Mouse (Mus musculus) liver, embryonic 16.5 days (tissue): ENCODE measurements around the gene H1foo. TPM values are rescaled to one million over a fixed set of nuclear protein-coding genes. Genes with fewer than 3 reads are reported as not detected.

Experiments
- ATAC-seq: fragments of 200-750 bp; cut with Nextera tagmentation; 2 replicates; pipeline ENCODE4 v1.8.0; 2017; ENCODE audit warnings: low read depth, mild to moderate bottlenecking, moderate number of reproducible peaks, moderate library complexity
- H3K27ac ChIP-seq: fragments of 300-500 bp; sonication (generic); 2 replicates; pipeline ENCODE4 v1.5.1; 2014; ENCODE audit warnings: mild to moderate bottlenecking, low read length
- H3K27me3 ChIP-seq: fragments of 300-500 bp; sonication (generic); 2 replicates; pipeline ENCODE4 v1.6.1; 2014; ENCODE audit warnings: low read depth, low read length, mixed read lengths; ENCODE audit not compliant: control insufficient read depth, insufficient read depth
- H3K36me3 ChIP-seq: fragments of 300-500 bp; sonication (generic); 2 replicates; pipeline ENCODE4 v1.6.1; 2014; ENCODE audit warnings: mild to moderate bottlenecking; ENCODE audit not compliant: control insufficient read depth, insufficient read depth
- H3K4me1 ChIP-seq: fragments of 300-500 bp; sonication (generic); 2 replicates; pipeline ENCODE4 v1.6.1; 2014; ENCODE audit warnings: low read depth, low read length, mixed read lengths; ENCODE audit not compliant: control insufficient read depth
- H3K4me2 ChIP-seq: fragments of 300-500 bp; sonication (generic); 2 replicates; pipeline ENCODE4 v1.6.1; 2014; ENCODE audit warnings: low read depth, low read length, mixed read lengths
- H3K4me3 ChIP-seq: fragments of 300-500 bp; sonication (generic); 2 replicates; pipeline ENCODE4 v1.5.1; 2014; ENCODE audit warnings: low read depth, mild to moderate bottlenecking, low read length
- H3K9ac ChIP-seq: fragments of 300-500 bp; sonication (generic); 2 replicates; pipeline ENCODE4 v1.6.1; 2014; ENCODE audit warnings: low read depth, low read length
- H3K9me3 ChIP-seq: fragments of 300-500 bp; sonication (generic); replicated peaks from 2 replicates; pipeline ENCODE4 v1.6.1; 2016; ENCODE audit warnings: low read length; ENCODE audit not compliant: control insufficient read depth
- WGBS: fragments of 180-500 bp; shearing (Covaris S2); extraction: QIAGEN DNeasy Blood & Tissue Kit; methylation state at CpG from one replicate; pipeline ENCODE4 v1.1.7; 2014; ENCODE audit not compliant: insufficient replicate concordance; 5-methylcytosine and 5-hydroxymethylcytosine counted together
- polyA plus RNA-seq: library from polyadenylated mRNA; unstranded; fragments of >200 nt; fragmentation: Nextera tagmentation; extraction: Ambion mirVana; gene quantifications from 2 replicates; pipeline ENCODE4 v1.2.1, GENCODE M21; 2015

H1foo gene
- polyA plus RNA-seq, 1 experiment from 2014 or later = not detected

DNA sequence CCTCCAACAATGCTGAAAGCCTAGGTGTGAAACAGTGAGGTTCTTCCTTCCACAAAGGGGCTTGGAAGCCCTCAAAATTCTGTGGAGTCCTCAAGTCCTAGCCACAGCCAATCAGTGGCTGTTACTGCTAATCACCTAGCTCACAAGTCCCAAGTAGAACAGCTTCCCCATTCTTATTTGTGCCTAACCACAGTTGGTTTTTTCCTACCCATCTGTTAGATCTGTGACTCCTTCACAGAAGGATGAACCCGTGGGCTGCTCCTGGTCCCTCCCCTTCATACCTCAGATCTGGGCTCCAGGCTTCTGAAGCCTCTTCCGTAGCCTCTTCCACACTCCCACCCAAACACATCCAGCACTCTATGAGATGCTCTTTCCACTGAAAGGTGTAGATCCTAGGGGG lies 37.9 kb upstream of the H1foo start:
- Histone ChIP-seq H3K36me3 (no peaks in the 10 kb centered on the region), H3K9me3 (no peaks in the 10 kb centered on the region), H3K27me3 (no peaks in the 10 kb centered on the region), H3K4me2 (no peak overlapping the region), H3K27ac (no peak overlapping the region), H3K4me3 (no peak overlapping the region), H3K9ac (no peak overlapping the region), H3K4me1 (peaks cover 7% of the 10 kb centered on the region)
- WGBS = 24% methylated on average over 2 of the region's 2 CpGs
- ATAC-seq = no peak

DNA sequence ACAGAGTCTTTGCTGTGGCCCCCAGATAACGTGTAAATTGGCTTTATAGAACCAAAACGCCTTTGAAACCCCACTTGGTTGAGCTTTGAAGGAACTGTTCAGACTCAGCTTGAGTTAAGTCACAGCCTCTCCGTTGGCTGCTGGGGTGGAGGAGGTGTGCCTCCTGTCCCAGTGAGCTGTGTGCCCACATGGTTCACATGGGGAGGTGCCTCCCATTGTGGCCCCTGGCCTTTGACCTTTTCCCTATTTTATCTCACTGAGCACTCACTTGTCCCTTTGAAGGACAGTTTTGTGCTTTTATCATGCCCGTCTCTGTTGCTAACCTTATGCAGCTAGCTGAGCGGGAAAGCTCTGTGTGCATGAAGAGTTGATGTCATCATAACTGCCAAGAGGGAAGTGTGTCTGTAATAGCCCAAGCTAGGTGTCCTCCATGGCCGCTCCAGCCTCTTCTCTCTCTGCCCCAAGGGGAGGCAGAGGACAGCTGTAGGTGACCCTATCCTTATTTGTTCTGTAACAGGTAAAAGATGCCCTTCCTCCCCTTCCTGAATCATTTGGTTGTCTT lies 36.2 kb upstream of the H1foo start:
- 13% methylated on average over 6 of the region's 6 CpGs for WGBS
- Histone ChIP-seq H3K27ac (peak overlapping the region; percentile 49; the same call in 1 of the 2 replicates), H3K4me2 (no peak overlapping the region), H3K27me3 (no peaks in the 10 kb centered on the region), H3K36me3 (no peaks in the 10 kb centered on the region), H3K4me3 (no peak overlapping the region), H3K9ac (no peak overlapping the region), H3K4me1 (peaks cover 7% of the 10 kb centered on the region), H3K9me3 (no peaks in the 10 kb centered on the region)
- ATAC-seq = 0 out of 2 replicates have a peak, but pooled peaks have one; percentile 35

DNA sequence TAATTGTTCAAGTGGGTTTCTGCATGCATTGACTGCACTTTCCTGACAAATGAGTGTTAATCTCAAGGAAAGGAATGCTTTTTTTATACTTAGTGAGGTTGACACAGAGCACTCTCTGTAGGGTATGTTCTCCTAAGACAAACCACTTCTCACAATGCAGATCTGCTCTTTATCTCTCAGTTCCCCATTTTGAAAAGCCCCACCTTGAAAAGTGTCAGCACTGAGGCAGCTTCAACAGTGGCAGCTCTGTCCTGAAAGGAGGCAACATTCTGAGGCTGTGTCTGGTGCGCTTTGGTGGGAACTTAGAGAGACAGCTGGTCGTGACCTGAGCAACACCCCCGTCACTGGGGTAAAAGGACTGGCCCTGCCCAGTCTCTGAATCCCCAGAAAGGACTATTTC lies 35.7 kb upstream of the H1foo start:
- no peaks in the 10 kb centered on the region for H3K27me3 ChIP-seq
- H3K9me3 ChIP-seq = no peaks in the 10 kb centered on the region
- no peak overlapping the region for H3K9ac ChIP-seq
- H3K27ac ChIP-seq = peak overlapping the region; percentile 14; the same call in 1 of the 2 replicates
- no peaks in the 10 kb centered on the region for H3K36me3 ChIP-seq
- H3K4me1 ChIP-seq = peaks cover 7% of the 10 kb centered on the region
- H3K4me2 ChIP-seq = no peak overlapping the region
- H3K4me3 ChIP-seq = no peak overlapping the region
- ATAC-seq = no peak
- 15% methylated on average over 3 of the region's 3 CpGs for WGBS

DNA sequence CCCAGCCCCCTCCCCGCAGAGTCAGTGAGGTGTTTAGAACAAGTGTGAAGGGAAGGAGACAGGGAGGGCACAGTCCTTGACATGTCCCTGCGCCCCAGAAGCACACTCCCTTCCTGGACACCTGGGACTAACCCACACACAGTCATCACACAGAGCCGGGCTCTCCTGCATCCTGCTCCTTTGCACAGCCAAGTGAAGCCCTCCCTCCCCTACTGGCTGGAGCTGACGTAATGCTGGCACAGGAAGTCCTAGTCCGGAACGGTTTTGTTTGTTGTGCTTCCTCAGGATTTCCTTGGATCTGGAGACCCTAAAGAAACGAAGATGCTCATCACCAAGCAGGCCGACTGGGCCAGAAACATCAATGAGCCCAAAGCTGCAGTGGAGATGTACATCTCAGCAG lies 34.8 kb upstream of the H1foo start:
- Histone ChIP-seq H3K9me3 (no peaks in the 10 kb centered on the region), H3K4me2 (no peak overlapping the region), H3K27ac (no peak overlapping the region), H3K4me3 (no peak overlapping the region), H3K27me3 (no peaks in the 10 kb centered on the region), H3K4me1 (peaks cover 7% of the 10 kb centered on the region), H3K9ac (no peak overlapping the region), H3K36me3 (no peaks in the 10 kb centered on the region)
- ATAC-seq = peak; percentile 47
- WGBS = 30% methylated on average over 8 of the region's 8 CpGs

DNA sequence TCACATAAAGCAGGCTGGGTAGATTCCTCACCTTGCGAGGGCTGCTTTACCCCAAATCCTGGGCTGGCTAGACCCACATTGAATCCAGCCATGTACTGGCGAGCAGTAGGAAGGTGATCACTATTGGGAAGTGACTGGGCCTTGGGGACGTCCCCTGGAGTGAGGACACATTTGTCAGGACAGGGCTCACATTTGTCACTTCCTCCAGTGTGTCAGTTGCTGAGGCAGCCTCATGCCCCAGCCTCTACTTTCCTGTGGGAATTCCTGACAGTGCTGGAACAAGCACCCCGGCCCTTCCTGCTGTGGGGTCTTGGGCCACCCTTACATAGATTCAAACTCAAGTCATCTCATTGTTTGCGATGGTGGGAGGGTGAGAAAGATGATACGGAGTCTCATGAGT lies 33.0 kb upstream of the H1foo start:
- Histone ChIP-seq H3K4me1 (peaks cover 7% of the 10 kb centered on the region), H3K4me2 (no peak overlapping the region), H3K4me3 (no peak overlapping the region), H3K27me3 (no peaks in the 10 kb centered on the region), H3K9ac (no peak overlapping the region), H3K9me3 (no peaks in the 10 kb centered on the region), H3K36me3 (no peaks in the 10 kb centered on the region), H3K27ac (no peak overlapping the region)
- ATAC-seq = no peak
- 58% methylated on average over 6 of the region's 6 CpGs for WGBS

DNA sequence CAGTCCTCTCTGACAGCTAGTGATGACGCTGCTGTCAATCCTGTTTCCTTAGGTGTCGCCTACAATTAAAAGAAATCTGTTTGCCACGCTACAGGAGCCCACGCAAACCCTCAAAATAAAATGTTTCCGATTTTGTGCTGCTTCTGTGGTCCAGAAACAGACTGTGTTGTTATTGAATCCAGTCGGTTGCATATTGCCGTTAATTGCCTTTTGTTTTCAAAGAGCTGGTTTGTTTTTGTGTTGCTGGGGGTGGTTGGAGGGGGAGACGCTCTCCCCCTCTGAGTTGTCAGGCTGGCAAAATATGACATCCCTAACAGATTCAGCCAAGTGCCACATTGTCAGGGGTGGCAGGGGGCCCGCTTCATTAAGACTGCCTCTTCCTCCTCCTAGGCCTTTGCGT lies 31.3 kb upstream of the H1foo start:
- H3K9me3 ChIP-seq = no peaks in the 10 kb centered on the region
- no peak overlapping the region for H3K27ac ChIP-seq
- no peak overlapping the region for H3K9ac ChIP-seq
- H3K36me3 ChIP-seq = no peaks in the 10 kb centered on the region
- no peaks in the 10 kb centered on the region for H3K27me3 ChIP-seq
- peaks cover 3% of the 10 kb centered on the region for H3K4me1 ChIP-seq
- H3K4me2 ChIP-seq = no peak overlapping the region
- ATAC-seq = no peak
- 75% methylated on average over 10 of the region's 10 CpGs for WGBS
- H3K4me3 ChIP-seq = no peak overlapping the region

DNA sequence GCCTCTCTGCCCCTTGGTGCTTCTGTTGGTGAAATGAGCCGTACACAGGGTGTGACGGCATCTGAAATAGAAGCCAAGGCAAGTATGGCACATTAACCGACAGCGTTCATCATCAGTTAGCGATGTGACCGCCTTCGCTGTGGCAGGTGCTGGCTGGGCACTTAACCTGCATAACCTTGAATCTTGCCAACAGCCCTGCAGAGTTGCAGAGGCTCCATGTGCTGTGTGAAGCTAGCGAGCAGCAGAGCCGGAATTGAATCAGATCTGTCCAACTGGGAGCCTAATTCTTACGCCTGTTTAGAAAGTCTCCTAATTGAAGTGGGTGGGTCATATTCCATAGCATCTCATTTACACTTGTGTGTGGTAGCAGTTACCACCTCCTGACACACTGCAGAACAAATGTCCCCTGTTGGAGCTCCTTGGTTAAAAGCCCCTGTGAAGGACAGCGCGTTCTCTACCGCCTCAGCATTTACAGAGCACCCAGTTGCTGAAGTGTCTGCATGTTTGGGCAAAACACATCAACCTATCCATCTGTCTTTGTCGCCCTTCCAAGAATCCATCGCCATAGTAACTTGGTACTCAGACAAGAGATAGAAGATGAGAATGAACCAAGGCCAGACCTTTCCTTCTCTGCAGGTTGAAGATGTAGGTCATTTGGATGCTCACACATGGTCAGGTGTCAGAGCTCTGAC lies 30.1 kb upstream of the H1foo start:
- H3K4me3 ChIP-seq = no peak overlapping the region
- H3K4me1 ChIP-seq = no peaks in the 10 kb centered on the region; the same call in 1 of the 2 replicates
- H3K9ac ChIP-seq = no peak overlapping the region
- H3K9me3 ChIP-seq = no peaks in the 10 kb centered on the region
- H3K4me2 ChIP-seq = no peak overlapping the region
- no peaks in the 10 kb centered on the region for H3K27me3 ChIP-seq
- no peaks in the 10 kb centered on the region for H3K36me3 ChIP-seq
- H3K27ac ChIP-seq = no peak overlapping the region
- 78% methylated on average over 15 of the region's 15 CpGs for WGBS
- no peak for ATAC-seq

DNA sequence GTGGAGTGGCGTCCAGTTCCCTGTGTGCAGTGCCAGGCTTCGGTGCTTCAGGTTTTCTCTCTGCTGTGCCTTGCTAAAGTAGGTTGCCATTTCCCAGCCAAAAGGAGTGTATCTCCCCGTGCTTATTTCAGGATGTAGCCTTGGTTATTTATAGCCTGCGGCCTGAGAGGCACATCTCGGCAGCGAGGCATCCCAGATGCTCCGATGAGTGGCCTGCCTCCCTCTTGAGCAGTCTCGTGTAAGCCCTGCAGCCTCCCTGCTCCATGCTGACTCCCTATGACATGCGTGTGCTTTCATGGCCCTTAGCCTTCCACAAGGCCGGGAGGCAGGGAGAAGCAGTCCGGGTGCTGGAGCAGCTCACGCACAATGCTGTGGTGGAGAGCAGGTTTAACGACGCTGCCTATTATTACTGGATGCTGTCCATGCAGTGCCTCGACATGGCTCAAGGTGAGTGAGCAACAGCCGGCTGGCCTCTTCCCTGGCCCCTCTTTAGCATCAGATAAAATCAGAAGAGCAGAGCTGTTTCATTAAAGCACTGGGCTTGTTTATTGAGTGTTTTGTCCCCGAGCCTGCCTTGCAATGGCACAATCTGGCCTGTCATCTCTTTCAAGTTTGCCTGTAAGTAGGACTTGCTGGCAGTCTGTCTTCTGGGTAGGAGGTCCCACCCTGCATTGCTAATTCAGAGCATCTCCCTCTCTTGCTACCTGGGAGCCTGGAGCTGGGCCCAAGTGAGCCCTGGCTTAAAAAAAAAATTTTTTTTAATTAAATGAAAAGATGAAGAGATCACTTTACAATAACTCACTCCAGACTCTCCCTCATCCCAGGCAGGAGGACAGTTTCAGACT lies 28.9 kb upstream of the H1foo start:
- Histone ChIP-seq H3K9ac (no peak overlapping the region), H3K4me1 (no peaks in the 10 kb centered on the region; the same call in 1 of the 2 replicates), H3K9me3 (no peaks in the 10 kb centered on the region), H3K4me3 (no peak overlapping the region), H3K27ac (no peak overlapping the region), H3K27me3 (no peaks in the 10 kb centered on the region), H3K36me3 (no peaks in the 10 kb centered on the region), H3K4me2 (no peak overlapping the region)
- no peak for ATAC-seq
- WGBS = 51% methylated on average over 17 of the region's 17 CpGs

DNA sequence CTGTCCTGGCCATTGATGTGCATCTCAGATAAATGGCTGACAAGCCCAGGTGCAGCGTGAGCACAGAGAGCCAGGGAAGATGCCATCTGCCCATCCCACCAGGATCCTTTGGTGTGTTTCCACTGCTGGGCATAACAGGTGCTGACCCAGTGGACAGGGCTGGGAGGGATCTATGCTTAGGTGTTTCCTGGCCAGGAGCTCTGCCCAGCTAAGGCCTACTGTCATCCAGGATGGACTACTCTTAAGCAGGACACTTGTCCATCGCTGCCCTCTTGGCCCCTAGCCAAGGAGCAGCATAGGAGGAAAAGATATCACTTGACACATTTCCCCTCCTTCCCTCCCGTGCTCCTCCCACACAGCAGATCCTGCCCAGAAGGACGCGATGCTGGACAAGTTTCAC lies 28.1 kb upstream of the H1foo start:
- WGBS = 74% methylated on average over 5 of the region's 5 CpGs
- H3K9me3 ChIP-seq = no peaks in the 10 kb centered on the region
- H3K27me3 ChIP-seq = no peaks in the 10 kb centered on the region
- H3K36me3 ChIP-seq = no peaks in the 10 kb centered on the region
- no peak for ATAC-seq
- H3K9ac ChIP-seq = no peak overlapping the region
- H3K4me1 ChIP-seq = no peaks in the 10 kb centered on the region; the same call in 1 of the 2 replicates
- H3K4me2 ChIP-seq = no peak overlapping the region
- no peak overlapping the region for H3K4me3 ChIP-seq
- no peak overlapping the region for H3K27ac ChIP-seq
